24 mouse cellular contexts compared by ENCODE assay signal in the genomic region with DNA sequence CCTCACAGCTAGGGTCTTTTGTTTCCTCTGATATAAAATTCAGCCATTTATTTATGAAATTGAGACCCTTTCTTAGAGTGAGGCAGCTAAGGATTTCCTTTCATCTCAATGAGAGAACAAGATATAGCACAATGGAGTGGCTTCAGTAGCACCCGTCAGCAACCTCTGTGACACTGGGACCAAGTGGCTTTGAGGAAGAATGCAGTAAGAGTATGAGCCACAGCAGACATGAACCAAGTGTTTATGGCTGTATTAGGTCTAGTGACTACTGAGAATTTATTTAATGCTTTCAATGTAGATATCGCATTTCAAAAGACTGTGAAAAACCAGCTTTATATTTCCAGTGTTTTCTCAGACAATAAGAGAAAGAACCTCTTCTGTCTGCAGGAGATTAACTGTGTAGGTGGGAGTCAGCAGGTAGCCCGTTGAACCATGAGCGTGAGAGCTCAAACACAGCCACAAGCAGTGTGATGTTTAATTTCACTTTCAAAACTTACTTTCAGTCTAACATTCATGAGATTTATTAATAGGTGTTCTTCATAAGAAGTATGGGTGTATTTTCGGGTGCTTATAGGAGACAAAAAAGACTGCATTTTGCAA. TPM values are rescaled to one million over a fixed set of nuclear protein-coding genes. Genes with fewer than 3 reads are reported as not detected.
DNase-seq lines count a peak whose midpoint lies in the region; ATAC-seq lines count a peak whose summit lies in the region.
"Had no signal": no experiment of that assay in that cellular context is flagged by ENCODE, and none has a peak within 500 bp of the region (broad histone marks: within the 10 kb centered on the region; RNA-seq: fewer than 3 reads in every experiment).

No protein-coding gene starts in this region.

- H3K4me2 ChIP-seq in kidney, embryonic 14.5 days (replicated peaks; ENCODE audit: low read depth, low read length): no peak overlapping the region
- H3K4me2 ChIP-seq in kidney, embryonic 16.5 days (replicated peaks; ENCODE audit: low read depth, low read length): no peak overlapping the region
- no peak overlapping the region for H3K4me2 ChIP-seq in forebrain, embryonic 12.5 days
- H3K4me2 ChIP-seq: embryonic facial prominence, embryonic 12.5 days; embryonic facial prominence, embryonic 15.5 days had no signal

- ATAC-seq in kidney, embryonic 14.5 days (ENCODE audit: low FRiP score, low TSS enrichment): peak; percentile 83
- peak; percentile 78; the same call in 1 of the 2 replicates for ATAC-seq in kidney, embryonic 16.5 days (ENCODE audit: low FRiP score, low TSS enrichment)
- ATAC-seq in inflammation-experienced regulatory T-cells, adult 6 months: peak; percentile 27
- no peak for ATAC-seq in forebrain, embryonic 12.5 days (ENCODE audit: low FRiP score)
- ATAC-seq: forebrain, embryonic 14.5 days; forebrain, embryonic 16.5 days had no signal

- no peak for DNase-seq in kidney, postnatal 25 days
- no peak for DNase-seq in kidney, adult 9 months
- peak; percentile 1 for DNase-seq in splenic B cell, adult 2 months (ENCODE audit: low read depth, low spot score)
- no peak for DNase-seq in layer of hippocampus, postnatal 25 days (ENCODE audit: extremely low spot score in 1 of 2, low spot score in 1 of 2)
- DNase-seq: adrenal gland, adult 2 months; adrenal gland, postnatal 10 days; adrenal gland, postnatal 25 days; cerebellum, adult 11 months; cerebellum, adult 18-20 months; cerebellum, adult 8-10 months; cerebellum, adult 9-11 months; cerebellum, postnatal 14 days; cerebellum, postnatal 36 days; embryo, embryonic 11 days had no signal

- H3K4me1 ChIP-seq in kidney, embryonic 14.5 days (ENCODE audit: control insufficient read depth, insufficient read depth, low read length): 0 out of 2 replicates have a peak, but pooled peaks cover 2% of the 10 kb centered on the region
- H3K4me1 ChIP-seq in kidney, embryonic 16.5 days (ENCODE audit: insufficient read depth, low read length): 0 out of 2 replicates have a peak, but pooled peaks cover 4% of the 10 kb centered on the region
- peaks cover 4% of the 10 kb centered on the region; the same call in 1 of the 2 replicates for H3K4me1 ChIP-seq in forebrain, embryonic 12.5 days
- H3K4me1 ChIP-seq: embryonic facial prominence, embryonic 12.5 days; embryonic facial prominence, embryonic 15.5 days had no signal

- no peaks in the 10 kb centered on the region for H3K27me3 ChIP-seq in kidney, embryonic 14.5 days (ENCODE audit: control insufficient read depth, insufficient read depth, low read length)
- H3K27me3 ChIP-seq in kidney, embryonic 16.5 days (ENCODE audit: insufficient read depth, low read length): no peaks in the 10 kb centered on the region
- H3K27me3 ChIP-seq in splenic B cell, adult 2 months (ENCODE audit: control insufficient read depth, insufficient read depth, low read length, poor library complexity, severe bottlenecking): no peaks in the 10 kb centered on the region
- H3K27me3 ChIP-seq in forebrain, embryonic 12.5 days: no peaks in the 10 kb centered on the region
- H3K27me3 ChIP-seq: embryonic facial prominence, embryonic 12.5 days; embryonic facial prominence, embryonic 15.5 days had no signal

- H3K4me3 ChIP-seq in kidney, embryonic 14.5 days (ENCODE audit: low read length): no peak overlapping the region
- no peak overlapping the region for H3K4me3 ChIP-seq in kidney, embryonic 16.5 days (ENCODE audit: low read length)
- H3K4me3 ChIP-seq in forebrain, embryonic 12.5 days (replicated peaks): no peak overlapping the region
- H3K4me3 ChIP-seq: embryonic facial prominence, embryonic 12.5 days; embryonic facial prominence, embryonic 15.5 days; erythroblast, embryonic 14.5 days had no signal

- H3K9me3 ChIP-seq in kidney, embryonic 14.5 days (ENCODE audit: control insufficient read depth, low read length): no peaks in the 10 kb centered on the region
- H3K9me3 ChIP-seq in kidney, embryonic 16.5 days (ENCODE audit: low read length): no peaks in the 10 kb centered on the region
- H3K9me3 ChIP-seq in forebrain, embryonic 12.5 days: no peaks in the 10 kb centered on the region
- H3K9me3 ChIP-seq: embryonic facial prominence, embryonic 12.5 days; embryonic facial prominence, embryonic 15.5 days had no signal

- 58% methylated on average over 5 of the region's 5 CpGs for WGBS in kidney, embryonic 14.5 days
- 47% methylated on average over 5 of the region's 5 CpGs for WGBS in kidney, embryonic 16.5 days
- 54% methylated on average over 5 of the region's 5 CpGs for WGBS in forebrain, embryonic 12.5 days

- no peaks in the 10 kb centered on the region for H3K36me3 ChIP-seq in kidney, embryonic 14.5 days (ENCODE audit: control insufficient read depth, insufficient read depth, low read length)
- no peaks in the 10 kb centered on the region for H3K36me3 ChIP-seq in kidney, embryonic 16.5 days (ENCODE audit: insufficient read depth, low read length)
- H3K36me3 ChIP-seq in splenic B cell, adult 2 months (ENCODE audit: control insufficient read depth, insufficient read depth, low read length, poor library complexity, severe bottlenecking): no peaks in the 10 kb centered on the region
- no peaks in the 10 kb centered on the region for H3K36me3 ChIP-seq in forebrain, embryonic 12.5 days (replicated peaks)
- H3K36me3 ChIP-seq: embryonic facial prominence, embryonic 12.5 days; embryonic facial prominence, embryonic 15.5 days had no signal

- H3K9ac ChIP-seq in kidney, embryonic 14.5 days (ENCODE audit: low read depth, low read length): no peak overlapping the region
- H3K9ac ChIP-seq in kidney, embryonic 16.5 days (replicated peaks; ENCODE audit: low read length): no peak overlapping the region
- H3K9ac ChIP-seq in forebrain, embryonic 12.5 days: no peak overlapping the region
- H3K9ac ChIP-seq: embryonic facial prominence, embryonic 12.5 days; embryonic facial prominence, embryonic 15.5 days had no signal

- H3K27ac ChIP-seq in kidney, embryonic 14.5 days (ENCODE audit: low read depth, low read length): no peak overlapping the region
- H3K27ac ChIP-seq in kidney, embryonic 16.5 days (ENCODE audit: low read length): no peak overlapping the region
- no peak overlapping the region for H3K27ac ChIP-seq in forebrain, embryonic 12.5 days
- H3K27ac ChIP-seq: embryonic facial prominence, embryonic 12.5 days; embryonic facial prominence, embryonic 15.5 days had no signal

RNA-seq across cellular contexts. Expression of gene Plscr4, which starts 15.2 kb away (rescaled TPM):
- 2.6 and 3.4 TPM in 2 replicates for polyA plus RNA-seq in kidney, embryonic 14.5 days (2014; fragmentation: Nextera tagmentation; extraction: Ambion mirVana)
- 4.5 and 4.9 TPM in 2 replicates for polyA plus RNA-seq in kidney, embryonic 16.5 days (2015; fragmentation: Nextera tagmentation; extraction: Ambion mirVana)
- 1 to 10 TPM; 3.0 to 4.1 (median 3.3) TPM for polyA plus RNA-seq in inflammation-experienced regulatory T-cells, adult 6 months (2017; shearing (Covaris generic))
- 1 to 10 TPM; 2.4 TPM for total RNA-seq in layer of hippocampus, postnatal 25 days (2021)
- 1.3 and 2.0 TPM in 2 replicates for polyA plus RNA-seq in forebrain, embryonic 12.5 days (2016; fragmentation: Nextera tagmentation; extraction: Ambion mirVana)
- total RNA-seq: MEL had no signal
- polyA plus RNA-seq: erythroblast, embryonic 14.5 days had no signal
